In the genomic region with DNA sequence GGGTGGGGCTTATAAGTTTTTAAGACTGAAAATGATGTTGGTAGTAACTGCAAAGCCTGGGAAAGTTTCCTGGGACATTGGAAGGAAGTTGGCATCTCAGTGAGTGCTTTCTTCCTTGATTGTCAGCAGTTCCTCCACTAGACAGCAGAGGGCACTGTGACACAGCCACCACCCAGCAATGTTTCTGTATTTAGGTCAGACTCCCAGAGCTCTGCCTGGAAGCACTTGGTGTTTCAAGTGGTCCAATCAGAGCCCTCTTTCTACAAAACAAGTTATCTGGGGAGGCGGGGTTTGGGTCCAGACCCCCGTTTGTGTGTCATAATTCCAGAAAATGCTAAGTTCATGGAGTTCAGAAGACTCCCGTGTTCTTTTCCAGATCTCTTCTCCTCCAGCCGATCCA, we compare ENCODE assay signal across 9 mouse cellular contexts. TPM values are rescaled to one million over a fixed set of nuclear protein-coding genes. Genes with fewer than 3 reads are reported as not detected.
DNase-seq lines count a peak whose midpoint lies in the region; ATAC-seq and TF ChIP-seq lines count a peak whose summit lies in the region.
"Had no signal": no experiment of that assay in that cellular context is flagged by ENCODE, and none has a peak within 500 bp of the region (broad histone marks: within the 10 kb centered on the region; RNA-seq: fewer than 3 reads in every experiment).

No protein-coding gene starts in this region.

- H3K27me3 ChIP-seq in heart, embryonic 12.5 days (replicated peaks), result no peaks in the 10 kb centered on the region
- no peaks in the 10 kb centered on the region for H3K27me3 ChIP-seq in spleen, adult 2 months (ENCODE audit: control insufficient read depth, insufficient read depth, low read length)

- H3K27ac ChIP-seq in heart, embryonic 12.5 days (ENCODE audit: poor library complexity, severe bottlenecking), result no peak overlapping the region
- H3K27ac ChIP-seq in spleen, adult 2 months (ENCODE audit: insufficient read depth, low read length), result no peak overlapping the region

- peak; percentile 73 to 87 for DNase-seq in heart, adult 18-20 months
- DNase-seq in R1 (ENCODE audit: low read depth, low spot score), result peak; percentile 72
- peak; percentile 84 to 86 for DNase-seq in cerebellum, postnatal 14 days
- peak; percentile 59 for DNase-seq in gastrocnemius, postnatal 25 days
- peak; percentile 70 for DNase-seq in layer of hippocampus, adult 9-10 months (ENCODE audit: low spot score)
- peak; percentile 60 for DNase-seq in lung, postnatal 25 days (ENCODE audit: low spot score)
- DNase-seq in spleen, adult 2 months (ENCODE audit: low read depth in 1 of 2, low spot score in 2 of 2), result peak; percentile 27 to 45

- no peak overlapping the region for H3K4me2 ChIP-seq in heart, embryonic 12.5 days

- no peaks in the 10 kb centered on the region for H3K9me3 ChIP-seq in heart, embryonic 12.5 days (replicated peaks)

- no peak overlapping the region for H3K9ac ChIP-seq in heart, embryonic 12.5 days

- ATAC-seq in heart, embryonic 12.5 days (ENCODE audit: insufficient number of reproducible peaks, low FRiP score), result no peak

- WGBS in heart, embryonic 12.5 days, result 43% methylated on average over 4 of the region's 4 CpGs
- WGBS in spleen, adult 2 months, result 64% methylated on average over 4 of the region's 4 CpGs

- peaks cover 67% of the 10 kb centered on the region for H3K36me3 ChIP-seq in heart, embryonic 12.5 days
- H3K36me3 ChIP-seq in spleen, adult 2 months (ENCODE audit: control insufficient read depth, insufficient read depth, low read length), result peaks cover 60% of the 10 kb centered on the region

- peak; percentile 76; the same call in 1 of the 2 replicates for TF ChIP-seq CTCF in spleen, adult 2 months (IDR thresholded peaks at IDR 0.05; ENCODE audit: extremely low read depth, insufficient read depth, insufficient read length, insufficient replicate concordance)

- no peak overlapping the region for H3K4me3 ChIP-seq in heart, embryonic 12.5 days
- no peak overlapping the region for H3K4me3 ChIP-seq in spleen, adult 2 months (ENCODE audit: extremely low read depth, insufficient read depth, insufficient read length)
- H3K4me3 ChIP-seq: myocyte had no signal

- TF ChIP-seq POLR2A in spleen, adult 2 months (IDR thresholded peaks at IDR 0.05; ENCODE audit: low read depth, low read length), result no peak

- H3K4me1 ChIP-seq in heart, embryonic 12.5 days (replicated peaks), result peaks cover 7% of the 10 kb centered on the region; the same call in 1 of the 2 replicates
- no peaks in the 10 kb centered on the region for H3K4me1 ChIP-seq in spleen, adult 2 months (ENCODE audit: control insufficient read depth, insufficient read depth, insufficient read length)

RNA-seq across cellular contexts. Expression of gene Lrrc43, which starts 45.0 kb away (rescaled TPM):
- total RNA-seq in heart, adult 18-20 months (2021), result not detected
- not detected in 2 replicates for polyA plus RNA-seq in heart, embryonic 12.5 days (2016; fragmentation: Nextera tagmentation; extraction: Ambion mirVana)
- total RNA-seq in gastrocnemius, postnatal 25 days (2021), result not detected
- polyA plus RNA-seq in spleen, adult 2 months (2012; rRNA removed), result not detected in 2 replicates
- polyA plus RNA-seq: myocyte had no signal

RNA-seq across cellular contexts. Expression of gene Il31, which starts 45.2 kb away (rescaled TPM):
- not detected for total RNA-seq in heart, adult 18-20 months (2021)
- polyA plus RNA-seq in heart, embryonic 12.5 days (2016; fragmentation: Nextera tagmentation; extraction: Ambion mirVana), result not detected in 2 replicates
- not detected for total RNA-seq in gastrocnemius, postnatal 25 days (2021)
- not detected in 2 replicates for polyA plus RNA-seq in spleen, adult 2 months (2012; rRNA removed)
- polyA plus RNA-seq: myocyte had no signal

RNA-seq across cellular contexts. Expression of gene Mlxip, which starts 49.5 kb away (rescaled TPM):
- 10 to 100 TPM; 26.5 to 29.0 TPM for total RNA-seq in heart, adult 18-20 months (2021)
- polyA plus RNA-seq in heart, embryonic 12.5 days (2016; fragmentation: Nextera tagmentation; extraction: Ambion mirVana), result 14.2 TPM in 2 replicates
- total RNA-seq in gastrocnemius, postnatal 25 days (2021), result 10 to 100 TPM; 54.5 TPM
- polyA plus RNA-seq in spleen, adult 2 months (2012; rRNA removed), result 87.1 and 113 TPM in 2 replicates
